Mouse (Mus musculus) gonadal fat pad, adult 2 months (tissue): ENCODE measurements at regions not wholly inside any gene's neighbourhood (a gene's known extent, or its start where the extent isn't known, plus 50 kb on each side); places are given as distances from the start of the nearest gene placed in this dataset.

Source experiments
- DNase-seq: peaks from one replicate; pipeline ENCODE4 v3.0.0-alpha.2; 2012; ENCODE audit warnings: low read depth

DNA sequence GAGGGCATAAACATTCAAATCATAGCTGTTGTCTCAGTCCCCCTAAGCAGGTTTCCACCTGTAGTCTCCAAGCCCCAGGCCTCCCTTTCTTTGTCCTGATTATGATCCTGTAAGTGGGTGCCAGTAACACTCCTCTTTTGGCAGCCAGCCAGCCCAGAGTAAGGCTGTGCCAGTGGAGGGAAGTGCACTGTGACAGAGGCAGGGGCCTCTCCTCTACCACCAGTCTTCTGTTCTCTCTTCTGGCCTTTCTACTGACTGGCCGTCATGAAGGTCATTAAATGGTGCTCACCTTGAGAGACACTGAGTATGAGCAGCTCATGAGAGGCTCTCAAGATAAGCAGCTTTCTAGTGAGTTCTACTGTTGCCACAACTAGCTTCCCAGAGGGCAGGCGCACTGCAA is 63.5 kb upstream of the Met start:
- peak; percentile 16 for DNase-seq

DNA sequence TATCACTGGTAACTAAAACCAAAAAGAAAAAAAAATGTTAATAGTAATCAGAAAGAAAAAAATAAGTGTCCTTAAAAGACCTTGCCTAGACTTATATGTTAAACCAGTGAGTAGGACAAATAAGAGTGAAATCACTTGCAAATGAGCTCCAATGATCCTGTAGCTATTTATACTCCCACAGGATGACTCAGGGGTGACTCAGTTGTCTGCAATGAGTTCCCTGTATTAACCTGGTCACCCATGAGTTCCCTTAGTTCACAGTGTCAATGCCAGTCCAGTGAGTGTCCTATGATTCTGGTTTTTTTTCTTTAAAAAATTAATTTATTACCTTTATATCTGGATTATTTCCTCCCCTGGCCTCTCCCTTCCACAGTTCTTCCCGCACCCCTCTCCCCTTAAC is 55.5 kb upstream of the Met start:
- peak; percentile 14 for DNase-seq

DNA sequence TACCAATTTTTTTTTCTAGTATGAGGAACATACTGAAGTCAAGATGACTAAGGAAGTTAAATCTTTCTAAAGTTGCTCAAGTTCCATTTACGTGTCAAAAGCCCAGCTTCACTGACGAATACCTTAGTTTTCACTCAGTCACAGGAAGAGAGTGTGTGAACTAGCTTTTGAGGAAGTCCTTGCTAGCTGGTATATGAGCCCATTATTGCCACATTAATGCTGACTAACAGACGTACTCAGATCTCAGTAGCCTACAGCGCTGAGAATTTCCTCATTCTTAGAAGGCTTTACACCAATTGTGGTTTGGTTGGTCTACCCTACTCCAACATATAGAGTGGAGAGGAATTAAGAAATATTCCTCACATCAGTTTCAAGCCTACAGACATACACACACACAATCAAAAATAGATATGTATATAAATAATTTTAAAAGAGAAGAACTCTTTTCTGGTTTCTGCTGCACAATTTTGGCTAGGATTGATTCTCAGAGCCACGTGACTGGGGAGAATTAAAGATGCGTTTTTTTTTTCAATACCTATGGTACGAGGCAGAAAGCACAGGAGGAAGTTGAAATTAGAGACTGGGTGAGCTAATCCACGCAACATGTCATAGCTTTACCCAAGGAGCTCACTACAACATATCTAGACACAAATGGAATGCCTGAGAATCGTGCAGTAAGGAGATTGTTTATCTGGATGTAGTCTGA is 53.7 kb upstream of the Met start:
- DNase-seq = peak; percentile 37

DNA sequence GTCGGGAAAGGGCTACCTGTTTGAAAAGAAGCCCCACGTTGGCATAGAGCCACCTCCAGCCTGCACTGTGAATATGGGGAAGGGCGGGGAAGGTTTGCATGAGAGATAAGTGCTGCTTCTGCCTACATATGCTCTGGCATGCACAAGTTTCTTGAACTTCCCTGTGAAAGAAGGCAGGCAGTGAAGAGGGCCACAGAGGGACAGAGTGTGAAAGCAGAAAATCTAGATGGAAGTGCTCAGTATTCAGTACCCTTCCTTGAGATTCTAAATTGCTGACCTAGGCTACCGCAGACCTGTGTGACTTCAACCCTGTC is 53.2 kb upstream of the Met start:
- DNase-seq = no peak
